ENCODE assay signal across 9 mouse cellular contexts in genomic region chr11:77906747-77907174, GRCm38 (mm10). TPM values are rescaled to one million over a fixed set of nuclear protein-coding genes. Genes with fewer than 3 reads are reported as not detected.
DNase-seq lines count a peak whose midpoint lies in the region; ATAC-seq lines count a peak whose summit lies in the region.
"Had no signal": no experiment of that assay in that cellular context is flagged by ENCODE, and none has a peak within 500 bp of the region (broad histone marks: within the 10 kb centered on the region; RNA-seq: fewer than 3 reads in every experiment).

No protein-coding gene starts in this region.

- peak overlapping the region; percentile 28 for H3K4me2 ChIP-seq in forebrain, embryonic 16.5 days (ENCODE audit: low read length)
- peak overlapping the region; percentile 30 for H3K4me2 ChIP-seq in midbrain, embryonic 12.5 days (replicated peaks)

- no peaks in the 10 kb centered on the region for H3K9me3 ChIP-seq in forebrain, embryonic 16.5 days (ENCODE audit: control insufficient read depth, low read length)
- no peaks in the 10 kb centered on the region for H3K9me3 ChIP-seq in midbrain, embryonic 12.5 days

- ATAC-seq in forebrain, embryonic 16.5 days: peak; percentile 69
- peak; percentile 58; the same call in 1 of the 2 replicates for ATAC-seq in midbrain, embryonic 12.5 days (ENCODE audit: low FRiP score, low read depth)

- 9% methylated on average over 9 of the region's 9 CpGs for WGBS in forebrain, embryonic 16.5 days
- WGBS in midbrain, embryonic 12.5 days: 6% methylated on average over 9 of the region's 9 CpGs

- peak overlapping the region; percentile 26; the same call in 1 of the 2 replicates for H3K9ac ChIP-seq in forebrain, embryonic 16.5 days (replicated peaks; ENCODE audit: low read depth, low read length)
- peak overlapping the region; percentile 34; the same call in 1 of the 2 replicates for H3K9ac ChIP-seq in midbrain, embryonic 12.5 days (replicated peaks)

- peak overlapping the region; percentile 90 for H3K27ac ChIP-seq in forebrain, embryonic 16.5 days (ENCODE audit: low read length)
- peak overlapping the region; percentile 73 for H3K27ac ChIP-seq in midbrain, embryonic 12.5 days (replicated peaks)

- H3K27me3 ChIP-seq in forebrain, embryonic 16.5 days (replicated peaks; ENCODE audit: control insufficient read depth, insufficient read depth, low read length): no peaks in the 10 kb centered on the region
- H3K27me3 ChIP-seq in midbrain, embryonic 12.5 days: peaks cover 16% of the 10 kb centered on the region; the same call in 1 of the 2 replicates

- no peaks in the 10 kb centered on the region for H3K36me3 ChIP-seq in forebrain, embryonic 16.5 days (ENCODE audit: control insufficient read depth, insufficient read depth)
- H3K36me3 ChIP-seq in midbrain, embryonic 12.5 days: no peaks in the 10 kb centered on the region

- H3K4me3 ChIP-seq in forebrain, embryonic 16.5 days (replicated peaks; ENCODE audit: low read length): no peak overlapping the region; the same call in 1 of the 2 replicates
- H3K4me3 ChIP-seq in midbrain, embryonic 12.5 days: no peak overlapping the region

- peaks cover 36% of the 10 kb centered on the region for H3K4me1 ChIP-seq in forebrain, embryonic 16.5 days (replicated peaks; ENCODE audit: control insufficient read depth, insufficient read depth, low read length)
- peaks cover 40% of the 10 kb centered on the region for H3K4me1 ChIP-seq in midbrain, embryonic 12.5 days

- peak; percentile 47 for DNase-seq in embryo, embryonic 11 days
- no peak for DNase-seq in embryo, embryonic 10 days (ENCODE audit: low spot score)
- DNase-seq in cerebellum, adult 11-12 months: peak; percentile 86
- DNase-seq in Muller cell, postnatal 12 days (ENCODE audit: inconsistent ontology term): no peak
- no peak for DNase-seq in spleen, adult 12 weeks (ENCODE audit: low spot score)
- no peak for DNase-seq in testis, postnatal 14 days (ENCODE audit: low spot score)
- DNase-seq: adrenal gland, adult 8-10 months had no signal

RNA-seq across cellular contexts. Expression of gene Pipox, which starts 12.9 kb away (rescaled TPM):
- 8.6 and 12.6 TPM in 2 replicates for polyA plus RNA-seq in forebrain, embryonic 16.5 days (2015; fragmentation: Nextera tagmentation; extraction: Ambion mirVana)
- 12.0 and 14.4 TPM in 2 replicates for polyA plus RNA-seq in midbrain, embryonic 12.5 days (2016; fragmentation: Nextera tagmentation; extraction: Ambion mirVana)

RNA-seq across cellular contexts. Expression of gene Sez6, which starts 23.8 kb away (rescaled TPM):
- 257 and 284 TPM in 2 replicates for polyA plus RNA-seq in forebrain, embryonic 16.5 days (2015; fragmentation: Nextera tagmentation; extraction: Ambion mirVana)
- polyA plus RNA-seq in midbrain, embryonic 12.5 days (2016; fragmentation: Nextera tagmentation; extraction: Ambion mirVana): 39.5 and 40.3 TPM in 2 replicates

Comparison
In these comparisons a context has a peak if more than half of its experiments do, and no peak if none do; other contexts are left out.
1. DNase-seq: peak in embryo, embryonic 11 days (single experiment) and cerebellum, adult 11-12 months (single experiment); none in embryo, embryonic 10 days (single experiment), Muller cell, postnatal 12 days (single experiment), spleen, adult 12 weeks (single experiment) and testis, postnatal 14 days (single experiment).